ENCODE assay signal across 9 mouse cellular contexts in the genomic region with DNA sequence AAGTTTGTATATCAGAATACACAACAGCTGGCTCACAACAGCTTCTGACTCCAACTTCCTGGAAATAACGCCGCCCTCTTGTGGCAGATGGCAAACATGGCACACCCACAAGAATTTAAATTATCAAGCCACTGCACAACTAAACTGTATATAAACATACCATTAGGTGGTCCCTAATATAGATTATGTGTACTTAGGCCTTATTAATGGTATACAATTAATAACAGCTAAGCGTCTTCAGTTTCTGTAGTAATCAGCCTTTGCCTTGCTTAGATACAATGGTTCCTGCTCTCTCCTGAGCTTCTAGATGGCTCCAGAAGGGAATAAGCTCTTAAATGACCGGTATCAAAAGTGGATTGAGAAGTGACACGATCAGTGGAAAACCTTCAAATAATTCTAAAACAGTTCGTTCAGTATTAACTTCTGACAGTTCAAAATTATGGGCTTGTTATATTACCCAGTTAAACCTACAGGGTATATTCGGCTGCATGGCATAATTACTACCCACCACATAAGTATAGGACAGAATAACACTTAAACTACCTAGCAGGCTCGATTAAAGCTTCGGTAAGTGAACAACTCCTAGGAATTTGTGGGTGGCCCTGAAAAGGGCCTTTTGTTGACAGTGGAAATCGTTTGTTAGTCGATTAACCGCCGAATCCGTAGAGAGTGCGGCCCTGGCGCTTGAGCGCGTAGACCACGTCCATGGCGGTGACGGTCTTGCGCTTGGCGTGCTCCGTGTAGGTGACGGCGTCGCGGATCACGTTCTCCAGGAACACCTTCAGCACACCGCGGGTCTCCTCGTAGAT. TPM values are rescaled to one million over a fixed set of nuclear protein-coding genes. Genes with fewer than 3 reads are reported as not detected.
DNase-seq lines count a peak whose midpoint lies in the region; ATAC-seq and TF ChIP-seq lines count a peak whose summit lies in the region.
"Had no signal": no experiment of that assay in that cellular context is flagged by ENCODE, and none has a peak within 500 bp of the region (broad histone marks: within the 10 kb centered on the region; RNA-seq: fewer than 3 reads in every experiment).

No protein-coding gene starts in this region.

- peaks cover 31% of the 10 kb centered on the region for H3K4me1 ChIP-seq in G1E (ENCODE audit: insufficient read depth, low read depth, low read length)
- peaks cover 23% of the 10 kb centered on the region for H3K4me1 ChIP-seq in embryonic facial prominence, embryonic 10.5 days
- 0 out of 2 replicates have a peak, but pooled peaks cover 6% of the 10 kb centered on the region for H3K4me1 ChIP-seq in heart, postnatal 0 days (ENCODE audit: control insufficient read depth, insufficient read depth)
- peaks cover 6% of the 10 kb centered on the region; the same call in 1 of the 2 replicates for H3K4me1 ChIP-seq in small intestine, adult 2 months (ENCODE audit: control insufficient read depth, insufficient read depth, insufficient read length, low read length)

- no peaks in the 10 kb centered on the region for H3K36me3 ChIP-seq in G1E (replicated peaks)
- no peaks in the 10 kb centered on the region for H3K36me3 ChIP-seq in embryonic facial prominence, embryonic 10.5 days (replicated peaks)
- no peaks in the 10 kb centered on the region for H3K36me3 ChIP-seq in heart, postnatal 0 days (replicated peaks; ENCODE audit: control insufficient read depth, insufficient read depth, low read length)
- H3K36me3 ChIP-seq in macrophage (ENCODE audit: inconsistent target), result no peaks in the 10 kb centered on the region
- peaks cover 1% of the 10 kb centered on the region; the same call in 1 of the 2 replicates for H3K36me3 ChIP-seq in small intestine, adult 2 months (ENCODE audit: control insufficient read depth, insufficient read depth, low read length)

- TF ChIP-seq CTCF in G1E (IDR thresholded peaks at IDR 0.05; ENCODE audit: low read depth, low read length), result peak; percentile 49; the same call in 1 of the 2 replicates
- TF ChIP-seq CTCF in heart, postnatal 0 days (IDR thresholded peaks at IDR 0.05; ENCODE audit: low read depth), result peak; percentile 78
- peak; percentile 59; the same call in 1 of the 2 replicates for TF ChIP-seq CTCF in small intestine, adult 2 months (IDR thresholded peaks at IDR 0.05; ENCODE audit: extremely low read depth, insufficient read length, insufficient replicate concordance, low read depth, low read length)

- peak overlapping the region; percentile 65 for H3K9ac ChIP-seq in heart, postnatal 0 days (replicated peaks; ENCODE audit: low read depth, low read length)

- peak; percentile 51 for ATAC-seq in G1E (ENCODE audit: extremely low read depth, insufficient number of reproducible peaks, low FRiP score, poor library complexity, severe bottlenecking)
- ATAC-seq in heart, postnatal 0 days (ENCODE audit: insufficient read depth, low read depth), result peak; percentile 15; the same call in 1 of the 2 replicates

- H3K4me2 ChIP-seq in heart, postnatal 0 days (ENCODE audit: low read depth, low read length), result peak overlapping the region; percentile 79

- no peak for TF ChIP-seq POLR2A in small intestine, adult 2 months (IDR thresholded peaks at IDR 0.05; ENCODE audit: low read depth, low read length)

- peak; percentile 78 to 81 for DNase-seq in B cell, adult 2 months
- no peak for DNase-seq in G1E (ENCODE audit: low spot score)
- peak; percentile 67 for DNase-seq in embryonic facial prominence, embryonic 10.5 days (ENCODE audit: low spot score)
- peak; percentile 78 for DNase-seq in heart, postnatal 0 days (ENCODE audit: low spot score)
- peak; percentile 75 to 82 for DNase-seq in kidney, postnatal 4 days
- no peak for DNase-seq in urinary bladder, postnatal 25 days (ENCODE audit: low spot score)

- no peaks in the 10 kb centered on the region for H3K27me3 ChIP-seq in G1E (ENCODE audit: insufficient read depth, low read length)
- H3K27me3 ChIP-seq in embryonic facial prominence, embryonic 10.5 days (replicated peaks; ENCODE audit: low read depth, poor library complexity, severe bottlenecking), result no peaks in the 10 kb centered on the region
- H3K27me3 ChIP-seq in heart, postnatal 0 days (ENCODE audit: control insufficient read depth, insufficient read depth, low read length), result no peaks in the 10 kb centered on the region
- no peaks in the 10 kb centered on the region for H3K27me3 ChIP-seq in small intestine, adult 2 months (ENCODE audit: control insufficient read depth, insufficient read depth, low read length)

- no peaks in the 10 kb centered on the region for H3K79me2 ChIP-seq in macrophage (ENCODE audit: inconsistent target)

- peak overlapping the region; percentile 66 for H3K4me3 ChIP-seq in G1E (ENCODE audit: low read depth, low read length)
- peak overlapping the region; percentile 60 for H3K4me3 ChIP-seq in embryonic facial prominence, embryonic 10.5 days
- peak overlapping the region; percentile 50 for H3K4me3 ChIP-seq in heart, postnatal 0 days (ENCODE audit: low read depth, low read length)
- H3K4me3 ChIP-seq in macrophage (ENCODE audit: inconsistent target), result peak overlapping the region; percentile 12; the same call in 1 of the 2 replicates
- peak overlapping the region; percentile 69 for H3K4me3 ChIP-seq in small intestine, adult 2 months (ENCODE audit: low read depth, low read length)

- peak overlapping the region; percentile 88 for H3K27ac ChIP-seq in embryonic facial prominence, embryonic 10.5 days (replicated peaks)
- H3K27ac ChIP-seq in heart, postnatal 0 days (ENCODE audit: low read depth), result peak overlapping the region; percentile 92
- peak overlapping the region; percentile 41 for H3K27ac ChIP-seq in macrophage
- peak overlapping the region; percentile 82 for H3K27ac ChIP-seq in small intestine, adult 2 months (ENCODE audit: insufficient read depth, low read depth, low read length)

- TF ChIP-seq EP300 in heart, postnatal 0 days (IDR thresholded peaks at IDR 0.05; ENCODE audit: low read depth), result no peak

- WGBS in embryonic facial prominence, embryonic 10.5 days, result under 1% methylated on average over 32 of the region's 32 CpGs
- under 1% methylated on average over 24 of the region's 32 CpGs for WGBS in heart, postnatal 0 days
- under 1% methylated on average over 13 of the region's 32 CpGs for WGBS in macrophage (ENCODE audit: missing documents)
- WGBS in small intestine, adult 2 months, result under 1% methylated on average over 32 of the region's 32 CpGs

- H3K9me3 ChIP-seq in G1E (replicated peaks), result no peaks in the 10 kb centered on the region
- H3K9me3 ChIP-seq in embryonic facial prominence, embryonic 10.5 days, result no peaks in the 10 kb centered on the region
- no peaks in the 10 kb centered on the region for H3K9me3 ChIP-seq in heart, postnatal 0 days (replicated peaks; ENCODE audit: control insufficient read depth, low read length)

RNA-seq across cellular contexts. Expression of a gene that starts 0.6 kb away (rescaled TPM):
- 89.9 and 123 TPM in 2 replicates for total RNA-seq in G1E (2014; fragmentation: Nextera tagmentation)
- 238 and 240 TPM in 2 replicates for total RNA-seq in G1E (2017)
- 2.2 and 9.8 TPM in 2 replicates for polyA plus RNA-seq in G1E (2012)
- polyA plus RNA-seq in embryonic facial prominence, embryonic 10.5 days (2016; fragmentation: Nextera tagmentation; extraction: Ambion mirVana), result 6.6 and 6.8 TPM in 2 replicates
- 1,145 and 1,607 TPM in 2 replicates for total RNA-seq in heart, postnatal 0 days (2014; rRNA removed; ENCODE audit: low replicate concordance)
- polyA plus RNA-seq in heart, postnatal 0 days (2015; fragmentation: Nextera tagmentation; extraction: Ambion mirVana), result 1.5 and 1.7 TPM in 2 replicates
- 10 to 100 TPM in 14 of 26 experiments, 1 to 10 TPM in 12; 4.0 to 49.2 (median 11.4) TPM for total RNA-seq in macrophage (2018; cell fraction: chromatin; rRNA removed)
- 10 to 100 TPM; 16.3 to 87.3 (median 38.2) TPM for total RNA-seq in macrophage (2018; cell fraction: cytosol; rRNA removed)
- total RNA-seq in macrophage (2018; cell fraction: nucleus; rRNA removed), result 100 to 1,000 TPM in 1 of 26 experiments, 10 to 100 TPM in 23, 1 to 10 TPM in 2; 4.8 to 101 (median 22.1) TPM
- 0.53 TPM in 1 of 3 replicates, not detected in the others for polyA plus RNA-seq in macrophage (2018)
- polyA plus RNA-seq in small intestine, adult 2 months (2012; rRNA removed), result 13.7 and 17.8 TPM in 2 replicates

RNA-seq across cellular contexts. Expression of a gene that starts 2.1 kb away (rescaled TPM):
- total RNA-seq in G1E (2014; fragmentation: Nextera tagmentation) (not detected in 2 replicates), G1E (2017) (0.16 and 0.29 TPM in 2 replicates)
- polyA plus RNA-seq in G1E (2012) (not detected in 2 replicates), macrophage (2018) (not detected in 3 replicates)
- 0.28 TPM in 1 of 2 replicates, not detected in the other for polyA plus RNA-seq in embryonic facial prominence, embryonic 10.5 days (2016; fragmentation: Nextera tagmentation; extraction: Ambion mirVana)
- total RNA-seq in heart, postnatal 0 days (2014; rRNA removed; ENCODE audit: low replicate concordance), result 0.23 and 2.0 TPM in 2 replicates
- not detected in 2 replicates for polyA plus RNA-seq in heart, postnatal 0 days (2015; fragmentation: Nextera tagmentation; extraction: Ambion mirVana)
- 1 to 10 TPM in 9 of 26 experiments, not detected in 17; 1.1 to 7.4 (median 2.3) TPM for total RNA-seq in macrophage (2018; cell fraction: chromatin; rRNA removed)
- under 1 TPM in 2 of 26 experiments, not detected in 24; 0.17 to 0.22 TPM for total RNA-seq in macrophage (2018; cell fraction: cytosol; rRNA removed)
- total RNA-seq in macrophage (2018; cell fraction: nucleus; rRNA removed), result 1 to 10 TPM in 4 of 26 experiments, under 1 TPM in 1, not detected in 21; 0.98 to 2.7 (median 1.3) TPM
- not detected in 2 replicates for polyA plus RNA-seq in small intestine, adult 2 months (2012; rRNA removed)
- total RNA-seq: layer of hippocampus, postnatal 25 days had no signal

RNA-seq across cellular contexts. Expression of a gene that starts 13.0 kb away (rescaled TPM):
- total RNA-seq in G1E (2014; fragmentation: Nextera tagmentation) (not detected in 2 replicates), G1E (2017) (0.16 TPM in 1 of 2 replicates, not detected in the other)
- polyA plus RNA-seq in G1E (2012) (not detected in 2 replicates), macrophage (2018) (27.7 to 67.4 TPM (median 36.4 TPM) in 3 replicates)
- 1.5 and 2.0 TPM in 2 replicates for polyA plus RNA-seq in embryonic facial prominence, embryonic 10.5 days (2016; fragmentation: Nextera tagmentation; extraction: Ambion mirVana)
- total RNA-seq in heart, postnatal 0 days (2014; rRNA removed; ENCODE audit: low replicate concordance), result 21.4 and 25.9 TPM in 2 replicates
- polyA plus RNA-seq in heart, postnatal 0 days (2015; fragmentation: Nextera tagmentation; extraction: Ambion mirVana), result 18.0 and 22.3 TPM in 2 replicates
- total RNA-seq in macrophage (2018; cell fraction: chromatin; rRNA removed), result 10 to 100 TPM in 14 of 26 experiments, 1 to 10 TPM in 12; 2.7 to 31.8 (median 15.3) TPM
- total RNA-seq in macrophage (2018; cell fraction: cytosol; rRNA removed), result 10 to 100 TPM; 25.0 to 63.5 (median 42.9) TPM
- 10 to 100 TPM; 12.6 to 62.1 (median 39.3) TPM for total RNA-seq in macrophage (2018; cell fraction: nucleus; rRNA removed)
- polyA plus RNA-seq in small intestine, adult 2 months (2012; rRNA removed), result 3.5 and 7.7 TPM in 2 replicates

RNA-seq across cellular contexts. Expression of a gene that starts 13.7 kb away (rescaled TPM):
- total RNA-seq in G1E (2014; fragmentation: Nextera tagmentation) (62.5 and 102 TPM in 2 replicates), G1E (2017) (387 and 479 TPM in 2 replicates)
- polyA plus RNA-seq in G1E (2012) (8.5 and 11.3 TPM in 2 replicates), macrophage (2018) (101 to 170 TPM (median 160 TPM) in 3 replicates)
- polyA plus RNA-seq in embryonic facial prominence, embryonic 10.5 days (2016; fragmentation: Nextera tagmentation; extraction: Ambion mirVana), result 19.0 and 20.3 TPM in 2 replicates
- 253 and 309 TPM in 2 replicates for total RNA-seq in heart, postnatal 0 days (2014; rRNA removed; ENCODE audit: low replicate concordance)
- polyA plus RNA-seq in heart, postnatal 0 days (2015; fragmentation: Nextera tagmentation; extraction: Ambion mirVana), result 94.4 and 115 TPM in 2 replicates
- 10 to 100 TPM in 7 of 26 experiments, 1 to 10 TPM in 19; 1.6 to 36.8 (median 5.8) TPM for total RNA-seq in macrophage (2018; cell fraction: chromatin; rRNA removed)
- total RNA-seq in macrophage (2018; cell fraction: cytosol; rRNA removed), result 100 to 1,000 TPM; 112 to 241 (median 169) TPM
- 10 to 100 TPM in 24 of 26 experiments, 1 to 10 TPM in 2; 9.0 to 62.0 (median 30.7) TPM for total RNA-seq in macrophage (2018; cell fraction: nucleus; rRNA removed)
- 210 and 772 TPM in 2 replicates for polyA plus RNA-seq in small intestine, adult 2 months (2012; rRNA removed)

RNA-seq across cellular contexts. Expression of a gene that starts 13.9 kb away (rescaled TPM):
- total RNA-seq in G1E (2014; fragmentation: Nextera tagmentation), result 5.1 and 6.4 TPM in 2 replicates
- 54.4 and 93.5 TPM in 2 replicates for total RNA-seq in G1E (2017)
- polyA plus RNA-seq in G1E (2012), result 1.1 and 3.8 TPM in 2 replicates
- polyA plus RNA-seq in embryonic facial prominence, embryonic 10.5 days (2016; fragmentation: Nextera tagmentation; extraction: Ambion mirVana), result 0.91 and 1.3 TPM in 2 replicates
- total RNA-seq in heart, postnatal 0 days (2014; rRNA removed; ENCODE audit: low replicate concordance), result 62.8 and 88.1 TPM in 2 replicates
- 0.45 and 0.49 TPM in 2 replicates for polyA plus RNA-seq in heart, postnatal 0 days (2015; fragmentation: Nextera tagmentation; extraction: Ambion mirVana)
- total RNA-seq in macrophage (2018; cell fraction: chromatin; rRNA removed), result 1 to 10 TPM in 11 of 26 experiments, under 1 TPM in 12, not detected in 3; 0.21 to 7.6 (median 0.89) TPM
- total RNA-seq in macrophage (2018; cell fraction: cytosol; rRNA removed), result 1 to 10 TPM in 24 of 26 experiments, under 1 TPM in 2; 0.71 to 4.8 (median 1.6) TPM
- total RNA-seq in macrophage (2018; cell fraction: nucleus; rRNA removed), result 1 to 10 TPM in 16 of 26 experiments, under 1 TPM in 9, not detected in 1; 0.29 to 7.6 (median 1.3) TPM
- 0.20 to 0.36 TPM (median 0.33 TPM) in 3 replicates for polyA plus RNA-seq in macrophage (2018)
- polyA plus RNA-seq in small intestine, adult 2 months (2012; rRNA removed), result 3.1 and 4.0 TPM in 2 replicates

Comparison
In these comparisons a context has a peak if more than half of its experiments do, and no peak if none do; other contexts are left out.
1. DNase-seq: peak in B cell, adult 2 months (2 of 2), embryonic facial prominence, embryonic 10.5 days (single experiment), heart, postnatal 0 days (single experiment) and kidney, postnatal 4 days (2 of 2); none in G1E (single experiment) and urinary bladder, postnatal 25 days (single experiment).
2. H3K4me3 ChIP-seq: peak in every context shown above with its lines; median percentile 69 in small intestine, adult 2 months; 66 in G1E; 60 in embryonic facial prominence, embryonic 10.5 days; 50 in heart, postnatal 0 days; 12 in macrophage.
3. H3K27ac ChIP-seq: peak in every context shown above with its lines; median percentile 92 in heart, postnatal 0 days; 88 in embryonic facial prominence, embryonic 10.5 days; 82 in small intestine, adult 2 months; 41 in macrophage.
4. Peak in every context shown above with its lines, with median percentiles within 50 percentile points of each other: CTCF ChIP-seq.